Mouse (Mus musculus): ENCODE data around the gene Cyb5d1.
A peak's percentile ranks its signal among the peaks of the same experiment; 100 is the strongest.

Cyb5d1 gene

DNA sequence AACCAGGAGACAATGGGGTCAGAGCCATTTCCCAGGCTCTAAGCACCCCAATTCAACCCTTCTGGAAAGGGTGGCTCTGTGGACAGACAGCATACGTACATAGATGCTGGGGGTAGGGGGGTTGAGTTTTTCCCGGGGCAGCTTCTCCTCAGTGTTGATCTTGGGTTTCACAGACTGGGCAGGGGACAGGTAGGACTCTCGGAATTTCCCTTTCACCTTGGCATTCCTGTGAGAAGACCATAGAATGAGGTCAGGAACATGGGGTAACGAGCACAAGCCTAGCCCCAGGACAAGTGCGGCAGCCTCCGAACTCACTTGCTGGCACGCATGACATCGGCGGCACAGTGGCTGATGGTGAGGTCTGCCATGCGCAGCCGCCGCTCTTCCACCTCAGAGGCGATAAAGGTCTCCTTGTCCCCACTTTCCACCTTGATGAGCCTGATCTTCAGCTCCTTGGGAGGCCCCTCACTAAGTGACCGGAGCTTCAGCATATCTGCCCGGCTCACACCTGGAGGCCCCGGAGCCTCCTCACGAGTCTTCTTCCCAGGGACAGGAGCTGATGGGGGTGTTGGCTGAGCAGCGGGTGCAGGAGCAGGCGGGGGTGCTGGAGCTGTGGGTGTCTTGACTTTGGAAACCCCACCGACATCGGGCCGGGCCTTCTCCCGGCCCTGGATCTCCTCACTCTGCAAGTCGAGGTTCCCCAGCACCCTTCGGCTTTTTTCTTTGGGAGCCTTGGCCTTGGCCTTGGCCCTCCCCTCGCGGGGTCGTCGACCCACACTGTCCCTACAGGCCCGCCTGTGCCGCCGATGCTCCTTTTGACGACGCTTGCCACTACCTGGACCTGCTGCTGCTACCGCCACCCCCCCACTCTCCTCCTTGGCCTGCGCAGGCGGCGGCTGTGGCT, 8.5 kb upstream of the Cyb5d1 start:
- peak in 1 of 2 experiments; percentile 64 for DNase-seq

DNA sequence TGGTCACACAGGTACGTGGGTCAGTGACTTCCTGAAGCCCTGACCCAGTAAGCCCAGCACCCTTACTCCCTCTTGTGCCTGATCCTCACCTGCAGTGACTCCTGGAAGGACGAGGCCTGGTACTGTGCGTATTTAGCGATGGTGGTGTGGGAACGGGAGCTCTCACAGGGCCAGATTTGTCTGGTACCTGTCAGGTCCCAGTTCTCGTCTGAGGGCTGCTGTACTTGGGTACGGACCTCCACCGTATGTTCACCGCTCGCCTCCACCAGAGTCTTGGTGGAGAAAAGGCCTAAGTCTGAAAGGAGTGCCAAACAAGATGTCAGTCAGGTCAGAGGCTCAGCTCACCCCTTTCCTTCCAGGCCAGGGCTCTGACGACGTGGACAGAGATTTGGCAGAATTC, 6.6 kb upstream of the Cyb5d1 start:
- DNase-seq = peak in 1 of 2 experiments; percentile 52

DNA sequence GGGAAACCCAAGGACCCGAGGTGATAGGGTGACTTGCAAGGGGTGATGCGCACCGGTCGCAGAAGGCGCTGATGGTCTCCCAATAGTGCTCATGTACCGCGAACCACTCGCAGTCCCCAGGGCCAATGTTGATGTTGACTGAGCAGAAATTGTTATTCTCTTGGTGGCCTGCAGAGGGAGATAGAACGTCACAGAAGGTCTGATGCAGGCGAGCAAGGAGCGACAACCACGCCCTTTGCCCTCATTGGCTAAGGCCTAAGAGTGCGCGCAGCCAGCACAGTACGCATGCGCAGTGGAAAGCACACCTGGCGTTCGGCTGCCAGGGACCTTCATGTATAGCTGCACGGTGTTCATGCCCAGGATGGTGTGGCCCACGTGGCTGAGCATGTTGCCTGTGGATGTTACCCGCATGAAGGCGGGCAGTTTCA, 5.8 kb upstream of the Cyb5d1 start:
- DNase-seq = peak; percentile 95 to 97

DNA sequence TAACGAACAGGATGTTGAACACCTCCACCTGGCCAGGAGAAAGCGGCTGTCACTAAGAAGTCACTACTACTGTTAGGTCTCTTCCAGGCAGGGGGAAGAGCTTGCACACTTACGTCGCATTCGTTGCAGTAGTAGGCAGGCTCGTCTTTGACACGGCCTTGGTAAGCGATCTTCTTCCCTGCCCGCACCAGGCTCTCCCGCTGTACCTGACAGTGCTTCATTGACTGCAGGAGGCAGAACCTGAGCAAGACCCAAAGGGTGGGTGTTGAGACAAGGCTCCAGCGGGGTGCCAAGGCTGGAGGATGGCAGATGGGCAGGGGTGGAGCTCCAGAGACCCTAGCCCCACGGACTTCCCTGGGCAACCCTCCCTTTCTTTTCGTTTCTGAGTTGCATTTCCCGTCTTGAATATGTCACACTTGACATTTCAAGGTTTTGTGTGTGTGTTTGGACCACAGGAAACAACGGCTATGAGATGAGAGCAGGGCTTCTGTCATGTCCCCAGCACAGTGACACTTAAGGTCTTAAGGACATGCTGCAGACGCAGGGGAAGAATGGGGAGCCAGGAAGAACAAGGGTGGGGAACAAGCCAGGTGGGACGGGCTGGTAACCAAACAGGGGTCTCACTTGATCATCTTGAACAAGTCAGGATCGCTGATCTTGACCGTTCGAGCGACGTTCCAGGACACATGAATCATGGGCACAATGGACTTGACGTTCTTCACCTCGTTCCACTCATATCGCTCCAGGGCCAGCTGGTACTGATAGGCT, 4.8 kb upstream of the Cyb5d1 start:
- DNase-seq = peak in 1 of 2 experiments; percentile 55

DNA sequence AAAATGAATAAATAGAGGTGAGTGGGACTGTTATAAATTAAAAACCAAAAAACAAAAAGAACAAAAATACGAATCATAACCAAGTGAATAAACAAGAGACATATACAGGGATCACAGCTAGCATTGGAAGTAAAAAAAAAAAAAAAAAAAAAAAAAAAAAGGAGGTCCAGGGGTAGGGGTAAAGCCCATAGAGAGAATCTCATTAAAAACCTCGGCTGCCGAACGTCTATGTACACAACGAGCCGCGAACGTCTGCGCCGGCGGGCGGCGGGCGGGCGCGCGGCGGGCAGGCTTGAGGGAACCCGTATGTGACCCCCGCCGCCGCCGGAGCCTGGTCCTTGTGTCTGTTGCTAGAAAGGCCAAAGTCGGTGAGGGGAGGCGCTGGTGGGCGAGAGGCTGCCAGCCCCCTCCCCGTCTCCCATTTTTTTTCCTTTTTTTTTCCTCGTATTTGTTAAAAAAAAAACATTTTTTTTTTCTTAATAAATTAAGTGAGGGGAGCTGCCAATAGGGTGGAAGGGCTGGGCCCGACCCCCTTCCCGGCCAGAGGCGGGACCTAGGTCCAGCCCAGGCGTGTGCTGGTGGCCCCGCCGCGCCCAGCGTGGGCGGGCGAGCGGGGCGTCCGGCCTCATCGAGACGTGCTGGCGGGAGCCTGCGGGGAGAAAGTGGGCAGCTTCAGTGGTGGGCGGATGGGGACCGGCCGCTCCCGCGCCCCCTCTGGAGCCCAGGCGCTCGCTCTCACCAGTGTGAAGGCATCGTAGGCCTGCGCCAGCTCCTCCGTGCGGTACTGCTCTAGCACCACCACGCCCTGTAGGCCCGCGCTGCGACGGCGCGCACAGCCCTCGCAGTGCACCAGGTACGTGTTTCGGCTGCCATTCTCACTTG, 4.0 kb upstream of the Cyb5d1 start:
- peak in 1 of 2 experiments; percentile 65 for DNase-seq

DNA sequence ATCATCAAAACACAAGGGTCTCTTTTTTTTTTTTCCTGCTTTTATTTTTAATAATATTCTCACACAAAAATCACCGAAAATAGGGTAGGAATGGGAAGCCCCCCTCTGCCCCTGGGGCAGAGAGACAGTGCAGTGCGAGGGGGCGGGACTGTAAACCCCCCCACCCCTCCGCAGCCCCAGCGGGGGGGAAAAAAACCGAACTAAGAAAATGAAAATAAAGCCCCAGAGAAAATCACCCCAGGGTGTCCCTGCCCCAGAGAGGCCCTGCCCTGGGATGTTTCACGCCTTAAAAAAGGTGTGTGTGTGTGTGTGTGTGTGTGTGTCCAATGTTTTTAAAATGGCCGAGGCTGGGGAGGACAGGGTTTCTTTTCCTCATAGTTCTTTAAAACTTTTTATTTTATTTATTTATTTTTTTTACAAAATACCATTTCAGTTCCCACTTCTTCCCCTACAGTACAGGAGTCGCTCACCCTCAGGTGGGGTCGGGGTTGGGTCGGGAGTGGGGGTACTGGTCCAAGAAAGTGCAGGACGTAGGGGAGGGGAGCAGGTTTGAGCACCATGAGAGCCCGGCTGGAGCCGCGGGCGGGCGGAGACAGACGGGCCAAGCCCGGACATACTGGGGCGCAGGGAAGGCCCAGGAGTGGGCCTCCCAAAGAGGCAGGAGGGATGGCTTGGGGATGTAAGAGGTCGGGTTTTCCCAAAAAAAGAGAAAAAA, 3.2 kb upstream of the Cyb5d1 start:
- peak in 1 of 2 experiments; percentile 55 for DNase-seq

DNA sequence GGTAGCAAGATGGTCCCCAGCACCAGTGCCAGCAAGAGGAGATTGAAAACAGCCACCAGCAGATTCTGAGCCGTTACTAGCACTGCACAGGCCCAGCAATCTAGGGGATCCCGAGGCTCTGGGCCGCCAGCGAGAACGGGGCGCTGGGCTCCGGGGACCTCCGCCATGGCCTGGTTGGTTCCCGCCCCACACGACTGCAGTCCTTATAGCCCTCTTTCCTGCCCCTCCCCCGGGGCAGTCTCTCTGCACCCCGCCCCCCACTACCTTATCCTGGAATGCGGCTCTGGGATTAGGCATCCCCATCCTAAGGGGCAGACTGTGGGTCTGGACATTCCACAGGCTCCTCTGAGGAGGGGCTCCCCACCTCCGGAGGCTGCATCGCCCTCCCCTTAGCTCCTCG, 2.6 kb upstream of the Cyb5d1 start, which contains the start of gene Tmem88:
TSS of gene Tmem88 (minus strand) at position 176 of the 400 bp plus-strand sequence.
- DNase-seq = peak; percentile 76 to 85

DNA sequence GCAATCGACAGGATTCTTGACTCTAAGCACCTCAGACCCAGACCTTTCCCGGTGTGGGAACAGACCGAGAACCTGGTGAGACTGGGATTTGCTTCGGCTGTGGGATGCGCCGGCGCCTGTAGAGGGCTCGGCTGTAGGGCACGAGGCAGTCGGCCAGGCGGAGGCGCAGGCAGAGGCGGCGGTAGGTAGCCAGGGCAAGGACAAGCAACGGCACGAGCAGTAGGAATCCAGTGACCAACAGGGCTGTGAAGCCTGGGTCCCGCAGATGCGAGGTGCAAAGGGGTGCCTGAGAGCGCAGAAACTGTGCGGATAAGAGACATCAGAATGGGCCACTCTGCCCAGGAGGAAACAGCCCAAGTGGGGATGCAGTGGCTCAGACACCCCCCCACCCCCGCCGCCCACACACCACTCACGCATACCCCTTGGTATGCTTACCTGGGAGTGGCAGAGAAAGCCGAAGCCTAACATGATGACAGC, 2.2 kb upstream of the Cyb5d1 start:
- DNase-seq = peak in 1 of 2 experiments; percentile 62

DNA sequence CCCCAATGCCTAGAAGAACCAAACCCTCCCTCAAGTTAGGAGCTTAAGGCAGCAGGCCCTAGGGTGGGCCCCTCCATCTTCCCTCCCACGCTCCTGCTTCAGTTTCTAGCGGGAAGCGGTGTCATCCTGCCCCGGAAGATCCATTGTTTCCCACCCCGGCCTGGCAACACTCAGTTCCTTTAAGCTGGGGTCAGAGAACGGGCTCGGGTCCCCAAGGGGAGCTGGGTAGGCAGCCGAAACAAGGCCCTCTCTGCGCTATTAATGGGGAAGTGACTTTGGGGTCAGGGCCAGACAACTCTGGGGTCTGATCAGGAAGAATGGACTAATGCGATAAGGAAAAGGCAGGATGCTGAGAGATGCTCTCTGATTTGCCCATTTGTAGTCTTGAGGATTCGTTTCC, 1.3 kb upstream of the Cyb5d1 start:
- peak; percentile 64 to 90 for DNase-seq

DNA sequence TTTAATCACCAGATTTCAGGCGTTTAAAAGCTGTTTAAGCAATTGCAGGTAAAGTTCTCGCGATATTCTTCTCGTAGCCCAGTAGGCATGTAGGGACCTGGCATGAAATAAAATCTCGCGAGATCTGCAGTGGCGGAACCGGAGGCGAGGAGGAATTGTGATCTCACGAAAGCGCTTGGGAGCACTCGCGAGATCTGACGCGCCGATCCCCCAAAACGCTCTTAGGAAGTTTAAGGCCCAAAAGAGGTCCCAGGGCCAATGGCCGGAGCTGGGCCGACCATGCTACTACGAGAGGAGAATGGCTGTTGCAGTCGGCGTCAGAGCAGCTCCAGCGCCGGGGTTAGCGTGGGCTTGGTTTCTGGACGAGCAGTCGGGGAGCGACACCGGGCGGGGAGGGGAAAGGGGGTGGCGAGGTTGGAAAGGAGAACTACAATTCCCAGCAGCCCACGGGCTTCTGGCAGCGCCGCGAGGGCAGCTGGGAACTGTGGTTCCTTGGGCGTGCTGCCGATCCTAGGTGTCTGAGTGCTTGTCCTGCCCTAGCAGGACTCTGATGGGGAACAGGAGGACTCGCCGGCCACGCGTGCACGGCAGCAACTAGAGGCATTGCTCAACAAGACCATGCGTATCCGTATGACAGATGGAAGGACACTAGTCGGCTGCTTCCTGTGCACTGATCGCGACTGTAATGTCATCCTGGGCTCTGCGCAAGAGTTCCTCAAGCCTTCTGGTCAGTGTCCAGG, 373 bp upstream of the Cyb5d1 start:
- DNase-seq = peak; percentile 97 to 98

DNA sequence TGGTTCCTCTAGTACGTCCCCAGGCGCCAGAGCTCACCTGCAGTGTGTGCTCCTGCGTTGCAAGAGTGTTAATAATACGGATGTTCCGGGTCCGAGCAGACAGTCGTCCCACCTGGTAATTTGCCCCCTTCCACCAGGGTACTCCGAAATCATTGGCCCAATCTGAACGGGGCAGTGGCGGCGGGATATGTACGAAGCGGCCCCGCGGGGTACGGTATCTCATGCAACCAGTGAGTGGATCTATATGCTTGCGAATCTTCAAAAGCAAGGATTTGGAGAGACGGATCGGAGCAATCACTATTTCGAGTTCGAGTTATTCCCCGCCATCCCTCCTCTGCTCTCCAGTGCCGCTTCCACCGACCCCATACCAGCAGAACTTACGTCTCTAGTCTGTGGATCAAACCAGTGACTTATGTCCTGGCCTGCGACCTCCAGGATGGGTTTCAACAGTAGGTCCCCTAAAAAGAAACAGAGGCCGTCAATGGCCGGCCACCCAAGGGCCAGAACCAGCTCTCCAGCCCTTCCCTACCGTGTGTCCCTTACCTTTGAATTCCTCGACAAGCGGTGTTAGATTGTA, 752 bp downstream of the Cyb5d1 start:
- DNase-seq = peak in 1 of 2 experiments; percentile 30

DNA sequence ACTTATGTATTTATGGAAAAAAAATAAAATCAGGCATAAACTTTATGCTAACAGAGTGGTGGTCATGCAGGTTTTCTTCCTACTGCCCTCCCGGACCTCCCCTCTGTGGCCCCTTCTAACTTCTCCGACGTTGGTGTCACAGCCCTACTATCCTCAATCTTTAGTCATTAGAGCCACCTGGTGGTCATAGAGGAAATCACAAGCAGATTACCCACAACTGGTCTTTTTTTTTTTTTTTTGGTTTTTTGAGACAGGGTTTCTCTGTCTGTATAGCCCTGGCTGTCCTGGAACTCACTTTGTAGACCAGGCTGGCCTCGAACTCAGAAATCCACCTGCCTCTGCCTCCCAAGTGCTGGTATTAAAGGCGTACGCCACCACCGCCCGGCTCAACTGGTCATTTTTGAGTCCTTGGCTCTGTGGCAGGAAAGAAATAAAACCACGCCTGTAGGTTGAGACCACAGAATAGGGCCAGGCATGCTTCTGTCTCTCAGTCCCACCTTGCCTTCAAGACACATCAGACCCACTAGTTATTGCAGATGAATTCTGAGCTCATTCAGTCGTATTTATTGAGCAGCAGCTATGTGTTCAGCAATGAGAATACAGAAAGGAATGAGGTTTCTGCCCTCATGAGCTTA, 4.9 kb downstream of the Cyb5d1 start:
- peak in 1 of 2 experiments; percentile 92 for DNase-seq

DNA sequence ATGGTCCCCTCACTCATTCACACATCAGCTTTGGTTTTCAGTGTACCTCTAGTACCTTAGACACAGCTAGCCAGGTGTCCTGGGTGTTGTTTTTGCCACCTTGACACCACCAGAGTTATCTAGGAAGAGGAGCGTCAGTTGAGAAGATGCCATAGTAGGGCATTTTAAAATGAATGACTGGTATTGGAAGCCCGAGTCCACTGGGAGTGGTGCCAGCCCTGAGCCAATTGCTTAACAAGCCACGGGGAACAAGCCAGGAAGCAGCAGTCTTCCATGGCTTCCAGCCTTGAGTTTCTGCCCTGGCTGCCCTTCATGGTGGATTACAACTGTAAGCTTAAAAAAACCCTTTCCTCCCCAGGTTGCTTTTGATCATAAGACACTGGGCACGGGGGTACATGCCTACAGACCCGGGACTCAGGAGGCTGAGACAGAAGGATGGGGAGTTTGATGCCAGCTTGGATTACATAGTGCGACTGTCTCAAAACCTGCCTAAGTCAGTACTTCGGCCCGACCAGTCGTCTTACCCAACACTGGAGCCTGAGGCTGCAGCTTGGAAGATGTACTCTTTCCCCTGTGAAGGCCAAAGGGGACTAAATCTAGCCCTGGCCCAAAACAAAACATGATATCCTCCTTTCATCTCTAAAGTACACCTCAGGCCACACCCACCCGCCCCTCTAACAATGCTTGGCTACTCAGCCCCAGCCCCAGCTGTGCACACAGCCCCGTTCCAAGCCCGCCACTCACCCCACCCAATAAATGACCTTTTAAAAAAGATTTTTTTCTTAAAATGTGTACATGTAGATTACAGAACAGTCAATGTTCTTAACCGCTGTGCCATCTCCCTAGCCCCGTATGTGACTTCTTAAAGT, 5.7 kb downstream of the Cyb5d1 start:
- DNase-seq = peak; percentile 77 to 82

DNA sequence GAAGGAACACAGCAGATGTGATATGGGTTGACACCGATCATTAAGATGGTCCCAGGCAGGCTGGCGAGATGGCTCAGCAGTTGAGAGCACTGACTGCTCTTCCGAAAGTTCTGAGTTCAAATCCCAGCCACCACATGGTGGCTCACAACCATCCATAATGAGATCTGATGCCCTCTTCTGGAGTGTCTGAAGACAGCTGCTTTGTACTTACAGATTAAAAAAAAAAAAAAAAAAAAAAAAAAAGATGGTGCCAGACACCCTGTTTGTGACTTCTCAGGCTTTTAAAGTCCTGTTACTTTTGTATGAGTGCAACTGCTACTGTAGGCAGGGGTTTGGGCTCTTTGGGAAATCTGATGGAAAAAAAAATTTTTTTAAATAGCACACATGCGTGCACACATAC, 6.8 kb downstream of the Cyb5d1 start:
- no peak for DNase-seq

DNA sequence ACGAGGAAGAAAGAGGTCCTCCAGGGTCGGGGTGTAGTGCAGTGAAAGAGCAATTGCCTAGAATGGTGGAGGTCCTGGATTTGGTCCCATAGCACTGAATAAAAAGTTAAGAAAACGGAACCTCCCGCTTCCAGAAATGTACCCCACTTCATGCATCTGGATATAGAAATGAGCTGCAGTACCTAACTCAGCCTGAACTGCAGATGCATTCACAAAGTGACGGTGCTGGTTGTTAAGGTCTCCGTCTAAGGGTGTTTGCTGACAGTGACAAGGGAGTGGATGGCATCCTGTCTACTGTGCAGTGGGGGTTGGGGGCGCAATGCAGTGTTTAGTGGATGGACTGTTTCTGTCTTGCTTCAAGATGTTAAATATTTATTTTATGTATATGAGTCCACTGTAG, 8.7 kb downstream of the Cyb5d1 start:
- DNase-seq = no peak

DNA sequence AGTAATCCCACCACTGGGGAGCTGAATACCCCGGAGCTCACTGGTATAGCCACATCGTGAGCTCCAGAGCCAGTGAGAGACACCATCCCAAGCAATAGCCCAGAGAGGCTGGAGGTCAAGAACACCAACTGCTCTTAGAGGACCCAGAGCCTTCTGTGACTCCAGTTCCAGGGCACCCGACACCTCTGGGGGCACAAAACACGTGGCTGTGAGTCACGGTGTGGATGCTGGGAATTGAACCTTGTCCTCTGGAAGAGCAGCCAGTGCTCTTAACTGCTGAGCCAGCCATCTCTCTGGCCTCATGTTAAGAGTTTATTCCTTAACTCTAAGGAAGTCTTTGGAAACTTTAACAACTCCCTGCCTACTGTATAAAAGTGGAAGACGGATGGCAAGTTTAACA, 10.5 kb downstream of the Cyb5d1 start:
- peak; percentile 81 to 93 for DNase-seq

DNA sequence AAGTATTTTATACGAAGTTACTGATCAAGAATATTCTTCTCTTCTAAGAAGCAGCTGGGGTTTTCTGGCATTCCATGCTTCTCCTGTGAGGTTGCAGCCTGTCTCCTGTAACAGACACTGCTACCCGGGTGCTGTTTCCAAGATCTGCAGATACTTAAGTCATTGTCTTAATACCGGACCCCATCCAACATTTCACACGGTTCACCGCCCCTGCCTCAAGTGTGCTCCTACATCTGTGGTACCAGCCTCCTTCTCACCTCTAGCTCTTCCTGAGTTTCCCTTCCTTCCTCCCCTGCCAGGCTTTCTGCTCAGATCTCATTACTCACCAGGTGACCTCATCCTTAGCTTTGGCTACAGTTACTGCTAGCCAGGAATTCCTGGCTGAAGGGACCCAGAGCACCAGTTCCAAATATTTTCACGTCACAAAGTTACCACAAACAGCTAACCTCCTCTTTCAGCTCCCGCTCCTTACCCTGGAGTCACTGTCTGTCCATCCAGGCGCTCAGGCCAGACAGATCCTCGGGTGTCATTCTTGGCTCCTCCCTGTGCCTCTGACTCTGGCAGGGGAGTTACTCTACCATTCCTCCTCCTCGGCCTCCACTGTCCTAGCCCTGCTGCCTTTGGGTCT, 12.8 kb downstream of the Cyb5d1 start:
- peak in 1 of 2 experiments; percentile 40 for DNase-seq

DNA sequence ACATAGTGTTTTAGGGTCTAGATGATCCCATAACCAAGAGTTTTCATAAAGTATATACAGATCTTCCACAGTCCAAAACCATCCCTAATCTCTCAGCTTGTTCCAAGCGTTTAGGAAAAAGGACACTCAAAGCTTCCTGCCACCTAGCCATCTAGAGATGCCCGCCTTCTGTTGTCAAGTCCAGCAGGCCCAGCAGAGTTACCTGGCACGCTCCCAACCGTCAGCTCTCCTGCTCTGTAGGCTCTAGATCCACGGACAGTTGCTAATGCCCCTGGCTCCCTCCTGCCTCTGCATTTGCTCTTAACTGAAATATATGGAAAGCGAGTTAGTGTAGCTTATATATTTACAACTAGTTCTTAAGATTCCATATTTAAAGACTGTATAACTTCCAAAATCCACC, 14.1 kb downstream of the Cyb5d1 start:
- peak; percentile 74 to 77 for DNase-seq

DNA sequence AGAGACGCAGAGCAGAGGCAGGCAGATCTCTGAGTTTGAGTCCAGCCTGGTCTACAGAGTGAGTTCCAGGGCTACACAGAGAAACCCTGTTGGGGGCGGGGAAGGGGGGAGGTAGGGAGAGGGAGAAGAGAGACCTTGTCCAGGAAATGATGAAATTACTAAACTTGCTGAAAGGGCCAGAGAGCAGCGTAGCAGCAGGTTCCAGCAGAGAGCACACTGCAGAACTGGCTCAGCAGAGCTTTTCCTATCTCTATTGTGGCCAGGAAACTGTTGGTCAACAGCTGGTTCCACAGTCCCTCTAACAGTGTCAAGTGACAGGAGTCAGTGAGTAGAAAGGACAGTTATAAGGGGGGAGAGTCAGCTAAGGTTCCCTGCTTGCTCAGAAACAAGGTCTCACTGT, 15.8 kb downstream of the Cyb5d1 start:
- no peak for DNase-seq
